Mouse (Mus musculus): ENCODE data around the gene Bcl2l11. TPM values are rescaled to one million over a fixed set of nuclear protein-coding genes. Genes with fewer than 3 reads are reported as not detected.
"Not testable (repeated sequence)": the region's sequence is repeated elsewhere in the genome, so short reads cannot be mapped to it uniquely, and the experiment has no call there.

Bcl2l11 gene
- total RNA-seq, 2 experiments from 2014 or later = 5.5 TPM

GRCm38 (mm10) chr2:128174604-128175342 lies 48.9 kb downstream of the Bcl2l11 start:
- no peak for DNase-seq

- DNase-seq = no peak
These were observed 49.8 kb downstream of the Bcl2l11 start for GRCm38 (mm10) chr2:128175625-128176024.

GRCm38 (mm10) chr2:128176391-128177044 lies 50.7 kb downstream of the Bcl2l11 start:
- DNase-seq = no peak

GRCm38 (mm10) chr2:128177241-128177661 lies 51.4 kb downstream of the Bcl2l11 start:
- DNase-seq = no peak

- DNase-seq = no peak
These were observed 53.4 kb downstream of the Bcl2l11 start for GRCm38 (mm10) chr2:128179126-128179807.

- DNase-seq = no peak
These were observed 54.1 kb downstream of the Bcl2l11 start for GRCm38 (mm10) chr2:128179808-128180379.

GRCm38 (mm10) chr2:128182181-128182580 lies 56.3 kb downstream of the Bcl2l11 start:
- not testable (repeated sequence) for DNase-seq

- no peak for DNase-seq
These were observed 56.9 kb downstream of the Bcl2l11 start for GRCm38 (mm10) chr2:128182751-128183150.

- no peak for DNase-seq
These were observed 57.9 kb downstream of the Bcl2l11 start for GRCm38 (mm10) chr2:128183762-128184161.

GRCm38 (mm10) chr2:128185942-128186341 lies 60.1 kb downstream of the Bcl2l11 start:
- DNase-seq = no peak

- no peak for DNase-seq
These were observed 61.4 kb downstream of the Bcl2l11 start for GRCm38 (mm10) chr2:128187277-128187676.

- no peak for DNase-seq
These were observed 62.6 kb downstream of the Bcl2l11 start for GRCm38 (mm10) chr2:128188461-128188860.

GRCm38 (mm10) chr2:128189691-128190090 lies 63.9 kb downstream of the Bcl2l11 start:
- DNase-seq = no peak

- DNase-seq = no peak
These were observed 64.4 kb downstream of the Bcl2l11 start for GRCm38 (mm10) chr2:128190196-128190595.

- DNase-seq = no peak
These were observed 67.6 kb downstream of the Bcl2l11 start for GRCm38 (mm10) chr2:128193411-128193810.

GRCm38 (mm10) chr2:128197379-128197778 lies 71.5 kb downstream of the Bcl2l11 start:
- no peak for DNase-seq

- no peak for DNase-seq
These were observed 77.3 kb downstream of the Bcl2l11 start for GRCm38 (mm10) chr2:128203147-128203546.

- DNase-seq = no peak
These were observed 78.0 kb downstream of the Bcl2l11 start for GRCm38 (mm10) chr2:128203749-128204405.

GRCm38 (mm10) chr2:128208541-128208940 lies 82.7 kb downstream of the Bcl2l11 start:
- DNase-seq = no peak

GRCm38 (mm10) chr2:128209841-128210329 lies 84.0 kb downstream of the Bcl2l11 start:
- no peak for DNase-seq

- DNase-seq = no peak
These were observed 84.5 kb downstream of the Bcl2l11 start for GRCm38 (mm10) chr2:128210376-128210775.

All from layer of hippocampus, postnatal 36 days (tissue).